Mouse (Mus musculus): ENCODE data around the gene Stard10. TPM values are rescaled to one million over a fixed set of nuclear protein-coding genes. Genes with fewer than 3 reads are reported as not detected.
A peak's percentile ranks its signal among the peaks of the same experiment; 100 is the strongest.

Stard10 gene
- total and polyA plus RNA-seq, 2 experiments: 846 to 1,131 TPM

DNA sequence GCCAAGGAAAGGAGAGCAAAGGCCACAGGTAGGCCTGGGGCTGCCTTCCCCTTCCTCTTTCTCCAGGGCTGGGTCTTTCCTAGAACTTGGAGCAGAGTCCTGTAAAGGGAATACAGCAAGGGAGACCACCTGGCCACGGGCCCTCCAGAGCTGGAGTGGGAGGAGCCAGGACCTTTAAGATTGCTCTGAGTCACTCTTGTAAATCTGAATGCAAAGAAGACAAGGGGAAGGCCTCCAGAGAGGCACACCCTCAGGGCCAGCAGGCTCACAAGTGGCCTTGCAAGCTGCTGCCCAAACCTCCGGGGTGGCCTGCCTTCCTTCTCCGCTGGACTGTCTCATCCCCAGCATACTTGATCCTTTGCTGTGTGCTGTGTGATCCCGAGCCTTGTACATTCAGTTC lies 44.9 kb downstream of the Stard10 start:
- WGBS: 92% methylated on average over 4 of the region's 4 CpGs
- Histone ChIP-seq H3K27ac (replicated peaks; ENCODE audit: insufficient read depth, low read depth, low read length) (peak overlapping the region; percentile 39), H3K79me2 (ENCODE audit: control insufficient read depth, insufficient read depth, low read length) (no peaks in the 10 kb centered on the region), H3K27me3 (ENCODE audit: control insufficient read depth, insufficient read depth, low read length) (no peaks in the 10 kb centered on the region), H3K36me3 (ENCODE audit: control insufficient read depth, insufficient read depth, low read length) (no peaks in the 10 kb centered on the region), H3K4me1 (ENCODE audit: control insufficient read depth, insufficient read depth, low read length) (peaks cover 3% of the 10 kb centered on the region; the same call in 1 of the 2 replicates), H3K9ac (ENCODE audit: low read depth, low read length) (no peak overlapping the region; the same call in 1 of the 2 replicates), H3K4me3 (ENCODE audit: insufficient read depth, low read depth, low read length) (peak overlapping the region; percentile 28; the same call in 1 of the 2 replicates)
- TF ChIP-seq POLR2A (IDR thresholded peaks at IDR 0.05; ENCODE audit: extremely low read depth, insufficient read depth, low read length): no peak
- no peak for TF ChIP-seq CTCF (IDR thresholded peaks at IDR 0.05; ENCODE audit: low read depth, low read length)
- no peak for DNase-seq (ENCODE audit: extremely low read depth, low read depth, low spot score)

DNA sequence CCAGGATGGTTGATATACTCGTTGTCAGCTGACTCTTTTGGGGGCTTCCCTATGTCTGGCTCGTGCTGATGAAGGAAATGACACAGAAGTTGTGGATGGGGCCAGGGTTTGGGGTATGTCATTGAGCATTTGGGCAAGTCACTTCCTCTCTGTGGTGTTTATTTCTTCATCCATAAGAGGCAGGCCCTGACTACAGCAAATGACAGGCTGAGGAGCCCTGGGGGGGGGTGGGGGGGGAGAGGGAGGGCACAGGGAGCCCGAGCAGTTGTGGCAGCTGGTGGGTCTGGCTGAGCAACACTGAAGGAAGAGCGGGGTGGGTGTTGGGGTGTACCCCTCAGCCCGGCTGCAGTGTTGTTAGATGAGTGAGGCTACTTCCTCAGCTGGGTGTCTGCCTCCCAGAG lies 45.9 kb downstream of the Stard10 start:
- Histone ChIP-seq H3K4me3 (ENCODE audit: insufficient read depth, low read depth, low read length) (no peak overlapping the region), H3K9ac (ENCODE audit: low read depth, low read length) (no peak overlapping the region)

DNA sequence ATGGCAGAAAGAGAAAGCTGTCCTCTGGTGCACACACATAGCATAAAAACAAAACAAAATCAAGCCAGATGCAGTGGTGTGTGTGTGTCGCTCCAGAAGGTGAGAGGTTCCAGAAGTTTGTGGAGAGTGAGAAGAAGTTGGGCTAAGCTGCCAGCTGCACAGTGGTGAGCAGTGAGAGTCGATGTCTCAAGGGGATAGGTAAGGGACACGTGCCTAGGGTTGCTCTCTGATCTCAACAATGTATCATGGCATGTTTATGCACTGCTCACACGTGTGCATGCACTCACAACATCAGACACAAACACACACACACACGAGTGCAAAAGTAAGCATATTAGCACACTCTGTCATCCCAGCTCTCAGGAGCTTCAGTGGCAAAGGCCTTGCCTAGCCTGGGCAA lies 47.0 kb downstream of the Stard10 start:
- DNase-seq (ENCODE audit: extremely low read depth, low read depth, low spot score): no peak
- TF ChIP-seq POLR2A (IDR thresholded peaks at IDR 0.05; ENCODE audit: extremely low read depth, insufficient read depth, low read length) (no peak), CTCF (IDR thresholded peaks at IDR 0.05; ENCODE audit: low read depth, low read length) (no peak)
- Histone ChIP-seq H3K27me3 (ENCODE audit: control insufficient read depth, insufficient read depth, low read length) (no peaks in the 10 kb centered on the region), H3K9ac (ENCODE audit: low read depth, low read length) (no peak overlapping the region), H3K27ac (replicated peaks; ENCODE audit: insufficient read depth, low read depth, low read length) (no peak overlapping the region), H3K79me2 (ENCODE audit: control insufficient read depth, insufficient read depth, low read length) (no peaks in the 10 kb centered on the region), H3K4me1 (ENCODE audit: control insufficient read depth, insufficient read depth, low read length) (peaks cover 3% of the 10 kb centered on the region; the same call in 1 of the 2 replicates), H3K4me3 (ENCODE audit: insufficient read depth, low read depth, low read length) (no peak overlapping the region), H3K36me3 (ENCODE audit: control insufficient read depth, insufficient read depth, low read length) (no peaks in the 10 kb centered on the region)
- 85% methylated on average over 5 of the region's 5 CpGs for WGBS

More for the DNA sequence above, 45.9 kb downstream of the Stard10 start:
- Histone ChIP-seq H3K36me3 (ENCODE audit: control insufficient read depth, insufficient read depth, low read length) (no peaks in the 10 kb centered on the region), H3K27me3 (ENCODE audit: control insufficient read depth, insufficient read depth, low read length) (no peaks in the 10 kb centered on the region), H3K27ac (replicated peaks; ENCODE audit: insufficient read depth, low read depth, low read length) (0 out of 2 replicates have a peak overlapping the region, but pooled peaks have one; percentile 23), H3K4me1 (ENCODE audit: control insufficient read depth, insufficient read depth, low read length) (peaks cover 3% of the 10 kb centered on the region; the same call in 1 of the 2 replicates), H3K79me2 (ENCODE audit: control insufficient read depth, insufficient read depth, low read length) (no peaks in the 10 kb centered on the region)
- TF ChIP-seq CTCF (IDR thresholded peaks at IDR 0.05; ENCODE audit: low read depth, low read length): no peak
- TF ChIP-seq POLR2A (IDR thresholded peaks at IDR 0.05; ENCODE audit: extremely low read depth, insufficient read depth, low read length): no peak
- no peak for DNase-seq (ENCODE audit: extremely low read depth, low read depth, low spot score)
- 82% methylated on average over 5 of the region's 5 CpGs for WGBS

DNA sequence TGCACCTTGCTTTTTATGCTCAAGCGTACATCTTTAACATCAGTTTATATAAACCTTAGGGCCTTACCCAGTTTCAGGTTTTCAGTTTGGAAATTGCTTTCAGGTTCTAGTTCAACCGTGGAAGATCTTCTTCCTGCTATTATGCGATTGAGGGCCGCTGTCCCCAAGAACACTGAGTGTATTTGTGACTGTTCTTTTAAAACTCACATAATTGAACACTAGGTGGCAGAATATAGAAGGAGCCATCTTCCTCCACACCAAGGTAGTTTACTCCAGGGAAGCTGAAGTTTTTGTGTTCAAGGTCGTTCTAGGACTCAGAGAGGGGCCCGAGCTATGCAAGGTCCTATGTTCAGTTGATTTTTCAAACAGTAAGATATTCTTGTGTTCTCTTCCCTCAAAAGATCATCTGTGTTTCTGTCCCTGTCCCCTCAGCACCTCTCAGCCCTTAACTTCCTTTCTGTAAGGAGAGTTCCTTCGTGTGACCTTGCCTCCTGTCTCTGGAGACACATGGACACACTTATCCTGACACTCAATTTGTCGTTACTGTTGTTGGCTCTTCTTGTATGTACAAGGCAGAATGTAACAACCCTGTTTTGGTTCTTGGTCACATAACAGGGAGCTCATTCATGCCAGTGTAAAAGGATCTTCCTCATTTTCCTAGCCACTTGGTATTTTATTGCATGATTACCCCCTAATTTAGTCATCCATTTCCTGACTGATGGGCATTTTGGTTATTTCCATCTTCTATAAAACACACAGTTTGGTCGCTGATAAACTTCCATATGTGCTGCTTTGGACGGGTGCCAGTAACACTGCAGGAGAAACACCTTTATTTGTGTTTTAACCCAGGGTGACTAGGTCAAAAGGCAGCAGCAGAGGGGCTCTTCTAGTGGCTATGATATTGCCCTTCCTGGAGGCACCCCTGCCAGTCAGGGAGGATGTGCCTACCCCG lies 51.3 kb downstream of the Stard10 start:
- Histone ChIP-seq H3K79me2 (ENCODE audit: control insufficient read depth, insufficient read depth, low read length) (peaks cover 5% of the 10 kb centered on the region; the same call in 1 of the 2 replicates), H3K27me3 (ENCODE audit: control insufficient read depth, insufficient read depth, low read length) (no peaks in the 10 kb centered on the region), H3K36me3 (ENCODE audit: control insufficient read depth, insufficient read depth, low read length) (no peaks in the 10 kb centered on the region), H3K4me3 (ENCODE audit: insufficient read depth, low read depth, low read length) (no peak overlapping the region), H3K4me1 (ENCODE audit: control insufficient read depth, insufficient read depth, low read length) (no peaks in the 10 kb centered on the region), H3K9ac (ENCODE audit: low read depth, low read length) (no peak overlapping the region), H3K27ac (replicated peaks; ENCODE audit: insufficient read depth, low read depth, low read length) (no peak overlapping the region)
- TF ChIP-seq POLR2A (IDR thresholded peaks at IDR 0.05; ENCODE audit: extremely low read depth, insufficient read depth, low read length) (no peak), CTCF (IDR thresholded peaks at IDR 0.05; ENCODE audit: low read depth, low read length) (peak; percentile 13; the same call in 1 of the 2 replicates)
- peak; percentile 37 for DNase-seq (ENCODE audit: extremely low read depth, low read depth, low spot score)
- WGBS: 53% methylated on average over 11 of the region's 11 CpGs

DNA sequence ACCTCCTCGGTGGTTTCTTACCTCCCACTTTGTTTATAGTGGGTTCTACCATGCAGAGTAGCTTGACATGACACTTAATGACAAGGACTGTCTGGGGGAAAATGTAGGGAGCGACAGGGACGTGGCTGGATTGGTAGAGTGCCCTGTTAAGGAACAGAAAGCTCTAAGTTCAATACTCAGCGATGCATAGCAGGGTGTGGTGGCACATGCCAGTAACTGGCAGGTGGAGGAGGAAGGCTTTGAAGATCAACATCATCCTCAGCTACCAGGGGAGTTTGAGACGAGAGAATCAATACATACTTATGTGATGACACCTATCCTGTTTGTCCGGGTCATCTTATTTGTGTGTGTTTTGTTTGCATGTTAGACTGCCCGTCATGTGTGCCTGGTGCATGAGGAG lies 52.8 kb downstream of the Stard10 start:
- Histone ChIP-seq H3K36me3 (ENCODE audit: control insufficient read depth, insufficient read depth, low read length) (no peaks in the 10 kb centered on the region), H3K9ac (ENCODE audit: low read depth, low read length) (no peak overlapping the region), H3K4me1 (ENCODE audit: control insufficient read depth, insufficient read depth, low read length) (no peaks in the 10 kb centered on the region), H3K79me2 (ENCODE audit: control insufficient read depth, insufficient read depth, low read length) (peaks cover 5% of the 10 kb centered on the region; the same call in 1 of the 2 replicates), H3K27ac (replicated peaks; ENCODE audit: insufficient read depth, low read depth, low read length) (no peak overlapping the region), H3K27me3 (ENCODE audit: control insufficient read depth, insufficient read depth, low read length) (no peaks in the 10 kb centered on the region), H3K4me3 (ENCODE audit: insufficient read depth, low read depth, low read length) (no peak overlapping the region)
- 88% methylated on average over 7 of the region's 7 CpGs for WGBS
- no peak for DNase-seq (ENCODE audit: extremely low read depth, low read depth, low spot score)
- TF ChIP-seq POLR2A (IDR thresholded peaks at IDR 0.05; ENCODE audit: extremely low read depth, insufficient read depth, low read length) (no peak), CTCF (IDR thresholded peaks at IDR 0.05; ENCODE audit: low read depth, low read length) (no peak)

Data from liver, adult 2 months (tissue).